Mouse (Mus musculus) limb, embryonic 14.5 days (tissue): ENCODE measurements at regions not wholly inside any gene's neighbourhood (a gene's known extent, or its start where the extent isn't known, plus 50 kb on each side); places are given as distances from the start of the nearest gene placed in this dataset.

Experiments
- ATAC-seq: fragments of 200-750 bp; cut with Nextera tagmentation; 2 replicates; pipeline ENCODE4 v1.8.0; 2017; ENCODE audit warnings: low read depth, moderate number of reproducible peaks, moderate TSS enrichment; ENCODE audit not compliant: low FRiP score
- DNase-seq: peaks from one replicate; pipeline ENCODE4 v3.0.0-alpha.2; 2015; ENCODE audit warnings: low spot score
- H3K27ac ChIP-seq: fragments of 300-500 bp; sonication (generic); replicated peaks from 2 replicates; pipeline ENCODE4 v1.5.1; 2014; ENCODE audit warnings: low read depth, mild to moderate bottlenecking, low read length, moderate library complexity, mixed read lengths
- H3K27me3 ChIP-seq: fragments of 300-500 bp; sonication (generic); 2 replicates; pipeline ENCODE4 v1.6.1; 2014; ENCODE audit warnings: low read length, mixed read lengths; ENCODE audit not compliant: control insufficient read depth, insufficient read depth
- H3K36me3 ChIP-seq: fragments of 300-500 bp; sonication (generic); 2 replicates; pipeline ENCODE4 v1.6.1; 2014; ENCODE audit warnings: mild to moderate bottlenecking, low read length, moderate library complexity, mixed read lengths; ENCODE audit not compliant: control insufficient read depth, insufficient read depth
- H3K4me1 ChIP-seq: fragments of 300-500 bp; sonication (generic); 2 replicates; pipeline ENCODE4 v1.6.1; 2014; ENCODE audit warnings: antibody characterized with exemption, low read length, mixed read lengths; ENCODE audit not compliant: control insufficient read depth, insufficient read depth
- H3K4me2 ChIP-seq: fragments of 300-500 bp; sonication (generic); replicated peaks from 2 replicates; pipeline ENCODE4 v1.6.1; 2014; ENCODE audit warnings: low read depth, mild to moderate bottlenecking, low read length, moderate library complexity; ENCODE audit not compliant: severe bottlenecking
- H3K4me3 ChIP-seq: fragments of 300-500 bp; sonication (generic); replicated peaks from 2 replicates; pipeline ENCODE4 v1.5.1; 2014; ENCODE audit warnings: low read length
- H3K9ac ChIP-seq: fragments of 300-500 bp; sonication (generic); 2 replicates; pipeline ENCODE4 v1.6.1; 2014; ENCODE audit warnings: mild to moderate bottlenecking, low read depth, low read length, moderate library complexity; ENCODE audit not compliant: severe bottlenecking
- H3K9me3 ChIP-seq: fragments of 300-500 bp; sonication (generic); 2 replicates; pipeline ENCODE4 v1.6.1; 2016; ENCODE audit warnings: low read length; ENCODE audit not compliant: control insufficient read depth
- POLR2A ChIP-seq: fragments of 200-500 bp; IDR thresholded peaks from 2 replicates; pipeline ENCODE4 v1.8.0; 2012; ENCODE audit warnings: inconsistent platforms, mild to moderate bottlenecking, moderate library complexity, borderline replicate concordance; ENCODE audit not compliant: insufficient read depth, insufficient read length; ENCODE audit errors: extremely low read depth
- WGBS: fragments of 180-500 bp; shearing (Covaris S2); extraction: QIAGEN DNeasy Blood & Tissue Kit; methylation state at CpG from one replicate; pipeline ENCODE4 v1.1.7; 2014; 5-methylcytosine and 5-hydroxymethylcytosine counted together

GRCm38 (mm10) chr15:96759078-96759995 is 59.8 kb upstream of the Slc38a2 start:
- no peaks in the 10 kb centered on the region for H3K27me3 ChIP-seq
- H3K9me3 ChIP-seq = no peaks in the 10 kb centered on the region
- ATAC-seq (no peak), DNase-seq (no peak)
- no peak overlapping the region for H3K9ac ChIP-seq
- H3K4me1 ChIP-seq = peaks cover 6% of the 10 kb centered on the region
- TF ChIP-seq POLR2A = no peak
- no peaks in the 10 kb centered on the region for H3K36me3 ChIP-seq
- H3K27ac ChIP-seq = no peak overlapping the region
- H3K4me3 ChIP-seq = no peak overlapping the region
- no peak overlapping the region for H3K4me2 ChIP-seq
- 78% methylated on average over 13 of the region's 13 CpGs for WGBS

GRCm38 (mm10) chr15:96757446-96758198 is 58.1 kb upstream of the Slc38a2 start:
- H3K4me2 ChIP-seq = no peak overlapping the region
- WGBS = 85% methylated on average over 9 of the region's 9 CpGs
- DNase-seq = no peak
- peaks cover 6% of the 10 kb centered on the region for H3K4me1 ChIP-seq
- H3K27me3 ChIP-seq = no peaks in the 10 kb centered on the region
- H3K27ac ChIP-seq = no peak overlapping the region
- no peak for ATAC-seq
- H3K36me3 ChIP-seq = no peaks in the 10 kb centered on the region
- no peak for TF ChIP-seq POLR2A
- H3K4me3 ChIP-seq = no peak overlapping the region
- H3K9ac ChIP-seq = no peak overlapping the region
- H3K9me3 ChIP-seq = no peaks in the 10 kb centered on the region

- Histone ChIP-seq H3K27me3 (no peaks in the 10 kb centered on the region), H3K9me3 (no peaks in the 10 kb centered on the region), H3K36me3 (no peaks in the 10 kb centered on the region), H3K9ac (no peak overlapping the region), H3K27ac (no peak overlapping the region), H3K4me2 (no peak overlapping the region), H3K4me1 (peaks cover 6% of the 10 kb centered on the region), H3K4me3 (no peak overlapping the region)
- TF ChIP-seq POLR2A = no peak
- no peak for ATAC-seq
- no peak for DNase-seq
- WGBS = 51% methylated on average over 7 of the region's 7 CpGs
Observed at GRCm38 (mm10) chr15:96756456-96756855, 56.9 kb upstream of the Slc38a2 start.

GRCm38 (mm10) chr15:96755951-96756350 is 56.4 kb upstream of the Slc38a2 start:
- Histone ChIP-seq H3K9ac (no peak overlapping the region), H3K9me3 (no peaks in the 10 kb centered on the region), H3K4me1 (peaks cover 6% of the 10 kb centered on the region), H3K36me3 (no peaks in the 10 kb centered on the region), H3K4me3 (no peak overlapping the region), H3K27me3 (no peaks in the 10 kb centered on the region), H3K27ac (no peak overlapping the region), H3K4me2 (no peak overlapping the region)
- 75% methylated on average over 6 of the region's 6 CpGs for WGBS
- no peak for TF ChIP-seq POLR2A
- DNase-seq = no peak
- ATAC-seq = no peak

GRCm38 (mm10) chr15:96755322-96755942 is 55.9 kb upstream of the Slc38a2 start:
- TF ChIP-seq POLR2A = no peak
- Histone ChIP-seq H3K36me3 (no peaks in the 10 kb centered on the region), H3K9me3 (no peaks in the 10 kb centered on the region), H3K27ac (no peak overlapping the region), H3K4me2 (no peak overlapping the region), H3K4me1 (peaks cover 6% of the 10 kb centered on the region), H3K27me3 (no peaks in the 10 kb centered on the region), H3K4me3 (no peak overlapping the region), H3K9ac (no peak overlapping the region)
- WGBS = 88% methylated on average over 13 of the region's 13 CpGs
- no peak for DNase-seq
- no peak for ATAC-seq
